Mouse (Mus musculus) layer of hippocampus, adult 9-10 months (tissue): Measurements from ENCODE around the gene Hipk1.

ENCODE experiments used
- DNase-seq: peaks from one replicate; pipeline ENCODE4 v3.0.0; 2022; ENCODE audit warnings: low spot score

Gene Hipk1

GRCm38 (mm10) chr3:103745001-103745770, 46.2 kb downstream of the Hipk1 start:
- no peak for DNase-seq

- no peak for DNase-seq
Measured at GRCm38 (mm10) chr3:103743208-103743607, 48.2 kb downstream of the Hipk1 start.

- DNase-seq, result no peak
Measured at GRCm38 (mm10) chr3:103740342-103740741, 51.0 kb downstream of the Hipk1 start.

- DNase-seq, result no peak
Measured at GRCm38 (mm10) chr3:103739329-103739728, 52.0 kb downstream of the Hipk1 start, which contains the start of gene Gm10964. Gene Gm10964 (plus strand): TSS chr3:103739366.

- DNase-seq, result peak; percentile 93
Measured at GRCm38 (mm10) chr3:103737778-103738571, 53.4 kb downstream of the Hipk1 start, which contains the start of gene Olfml3. Gene Olfml3 (minus strand): TSS chr3:103738001.

GRCm38 (mm10) chr3:103737061-103737754, 54.2 kb downstream of the Hipk1 start:
- DNase-seq, result no peak

- no peak for DNase-seq
Measured at GRCm38 (mm10) chr3:103735776-103736600, 55.4 kb downstream of the Hipk1 start.

- DNase-seq, result no peak
Measured at GRCm38 (mm10) chr3:103734696-103735519, 56.5 kb downstream of the Hipk1 start.

GRCm38 (mm10) chr3:103733799-103734695, 57.3 kb downstream of the Hipk1 start:
- DNase-seq, result peak; percentile 35

- DNase-seq, result no peak
Measured at GRCm38 (mm10) chr3:103733176-103733575, 58.2 kb downstream of the Hipk1 start.

- no peak for DNase-seq
Measured at GRCm38 (mm10) chr3:103732116-103732515, 59.2 kb downstream of the Hipk1 start.

GRCm38 (mm10) chr3:103729850-103730249, 61.5 kb downstream of the Hipk1 start:
- no peak for DNase-seq

GRCm38 (mm10) chr3:103727813-103728326, 63.5 kb downstream of the Hipk1 start:
- no peak for DNase-seq

- DNase-seq, result no peak
Measured at GRCm38 (mm10) chr3:103726642-103727041, 64.7 kb downstream of the Hipk1 start.

GRCm38 (mm10) chr3:103724137-103724536, 67.2 kb downstream of the Hipk1 start:
- no peak for DNase-seq

- DNase-seq, result no peak
Measured at GRCm38 (mm10) chr3:103718728-103719127, 72.6 kb downstream of the Hipk1 start.

GRCm38 (mm10) chr3:103716774-103717760, 74.3 kb downstream of the Hipk1 start:
- no peak for DNase-seq
